Mouse (Mus musculus) telencephalon, adult 2 months (tissue): ENCODE measurements around the gene Vwa1.
"Not testable (repeated sequence)": the region's sequence is repeated elsewhere in the genome, so short reads cannot be mapped to it uniquely, and the experiment has no call there.

Experiments
- DNase-seq: peaks from one replicate; pipeline ENCODE4 v3.0.0-alpha.2; 2011; ENCODE audit warnings: low read depth, low spot score

Vwa1 gene

DNA sequence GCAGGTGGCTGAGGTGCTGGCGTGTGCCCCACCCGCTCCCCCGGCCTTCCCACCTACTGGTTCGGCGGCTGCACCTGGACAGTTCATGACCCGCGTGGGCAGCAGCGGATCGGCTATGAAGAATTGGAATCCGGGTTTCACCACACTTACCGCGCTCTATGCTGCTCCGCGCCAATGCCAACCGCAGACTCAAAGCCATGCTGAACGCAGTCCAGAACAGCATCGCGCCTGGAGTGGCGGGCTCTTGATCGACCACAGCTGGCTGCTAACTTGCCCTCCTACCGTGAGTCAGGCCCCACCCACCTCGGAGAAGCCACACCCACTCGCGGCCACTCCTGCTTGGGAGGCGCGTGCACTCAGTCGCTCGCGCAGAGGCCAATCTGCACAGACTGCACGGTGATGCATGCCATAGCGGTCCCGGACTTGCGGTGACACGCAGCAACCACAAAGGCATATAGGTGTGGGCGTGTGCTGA is at the start of gene Vwa1:
Gene Vwa1 (minus strand): TSS at position 419 of the 475 bp plus-strand sequence.
- DNase-seq: peak; percentile 84

DNA sequence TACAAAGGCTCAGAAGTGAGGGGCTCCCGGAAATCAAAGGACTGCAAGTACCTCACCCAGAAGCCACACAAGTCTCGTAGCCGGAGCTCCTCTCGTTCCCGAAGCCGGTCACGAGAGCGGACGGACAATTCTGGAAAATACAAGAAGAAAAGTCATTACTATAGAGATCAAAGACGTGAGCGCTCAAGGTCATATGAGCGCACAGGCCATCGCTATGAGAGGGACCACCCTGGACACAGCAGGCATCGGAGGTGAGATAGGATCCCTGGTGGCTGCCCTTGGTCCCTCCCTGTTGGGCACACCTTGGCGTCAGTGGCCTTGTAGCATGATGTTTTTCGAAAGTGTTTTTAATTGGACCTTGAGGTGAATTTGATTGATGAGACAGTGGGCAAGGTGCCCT is 48.9 kb upstream of the Vwa1 start:
- DNase-seq: no peak

DNA sequence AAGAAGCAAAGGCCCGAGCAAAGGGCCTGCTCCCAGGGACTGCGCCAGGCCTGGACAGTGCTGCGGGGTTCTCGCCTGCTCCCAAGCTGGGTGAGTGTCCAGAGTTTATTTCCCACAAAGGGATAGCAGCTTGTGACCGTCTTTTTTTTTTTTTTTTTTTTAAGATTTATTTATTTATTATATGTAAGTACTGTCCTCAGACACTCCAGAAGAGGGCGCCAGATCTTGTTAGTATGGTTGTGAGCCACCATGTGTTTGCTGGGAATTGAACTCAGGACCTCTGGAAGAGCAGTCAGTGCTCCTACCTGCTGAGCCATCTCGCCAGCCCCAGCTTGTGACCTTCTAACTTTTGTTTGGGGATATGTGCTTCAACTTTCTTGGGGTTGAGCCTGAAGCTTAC is 46.5 kb upstream of the Vwa1 start:
- DNase-seq: no peak

DNA sequence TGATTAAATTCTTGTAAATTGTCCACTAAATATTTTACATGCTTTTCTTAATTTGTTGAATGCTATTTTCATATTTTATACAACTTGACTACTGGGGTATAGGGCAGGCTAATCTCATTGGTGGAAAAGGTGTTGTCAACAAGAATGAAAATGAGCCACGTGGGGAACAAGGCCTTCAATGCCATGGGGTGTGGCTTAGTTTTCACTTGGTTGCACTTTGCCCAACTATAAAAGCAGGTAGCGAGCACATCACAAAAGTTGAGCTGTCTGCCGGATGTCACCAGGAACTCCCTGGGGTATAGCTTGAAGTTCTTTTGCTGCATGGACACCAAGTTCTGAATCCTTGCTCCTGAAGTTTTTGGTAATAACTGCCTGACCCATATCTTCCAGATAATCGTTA is 43.0 kb upstream of the Vwa1 start:
- no peak for DNase-seq

DNA sequence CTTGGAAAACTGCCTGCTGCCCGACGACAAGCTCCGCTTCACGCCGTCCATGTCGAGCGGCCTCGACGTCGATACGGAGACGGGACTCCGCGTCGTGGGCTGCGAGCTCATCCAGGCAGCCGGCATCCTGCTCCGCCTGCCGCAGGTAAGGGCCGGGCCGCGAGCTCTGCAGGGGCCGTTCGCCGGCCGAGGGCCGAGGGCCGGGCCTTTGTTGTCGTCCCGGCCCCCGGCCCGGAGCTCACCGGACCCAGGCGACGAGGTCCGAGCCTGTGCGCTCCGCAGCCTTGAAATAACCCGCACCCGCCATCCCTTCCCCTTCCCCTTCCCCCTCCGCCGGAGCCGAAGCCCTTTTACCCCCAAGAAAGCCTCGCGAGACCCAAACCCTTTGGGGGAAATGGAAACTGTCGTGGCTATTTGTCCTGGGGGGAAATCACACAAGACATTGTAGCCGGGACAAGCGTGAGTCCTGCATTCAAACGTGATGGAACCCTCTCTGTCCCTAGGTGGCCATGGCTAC is 38.2 kb upstream of the Vwa1 start:
- DNase-seq: no peak

DNA sequence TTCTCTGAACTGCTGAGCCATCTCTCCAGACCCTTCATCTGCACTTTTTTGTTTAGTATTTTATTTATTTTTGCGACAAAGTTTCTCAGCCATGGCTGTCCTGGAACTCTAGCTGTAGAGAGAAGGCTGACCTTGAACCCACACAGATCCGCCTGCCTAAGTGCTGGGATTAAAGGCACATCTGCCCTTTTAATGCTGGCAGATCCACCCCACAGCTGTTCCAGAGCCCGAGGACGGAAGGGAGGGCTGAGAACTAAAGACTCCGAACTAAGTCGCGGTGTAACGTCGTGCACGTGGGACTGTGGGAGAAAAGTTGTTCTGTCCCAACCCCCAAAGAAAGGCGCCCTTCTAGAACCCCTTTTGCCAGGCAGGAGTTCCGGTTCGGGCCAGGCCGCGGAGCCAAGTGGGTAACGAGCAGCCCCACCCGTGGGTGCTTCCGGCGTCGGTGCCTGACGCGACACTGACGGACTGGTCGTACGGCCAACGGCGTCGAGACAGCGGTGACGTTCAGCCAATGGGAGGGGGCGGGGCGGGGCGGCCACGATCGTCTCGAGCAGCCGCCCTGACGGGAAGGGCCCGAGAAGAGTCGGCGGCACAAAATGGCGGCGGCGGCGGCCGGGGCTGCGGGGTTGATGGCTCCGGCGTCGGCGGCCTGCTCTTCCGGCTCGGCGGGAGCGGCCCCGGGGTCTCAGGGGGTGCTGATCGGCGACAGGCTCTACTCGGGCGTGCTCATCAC is 37.6 kb upstream of the Vwa1 start, which contains the start of gene Ccnl2:
Gene Ccnl2 (plus strand): TSS at position 561 of the 736 bp plus-strand sequence.
- peak; percentile 93 for DNase-seq

DNA sequence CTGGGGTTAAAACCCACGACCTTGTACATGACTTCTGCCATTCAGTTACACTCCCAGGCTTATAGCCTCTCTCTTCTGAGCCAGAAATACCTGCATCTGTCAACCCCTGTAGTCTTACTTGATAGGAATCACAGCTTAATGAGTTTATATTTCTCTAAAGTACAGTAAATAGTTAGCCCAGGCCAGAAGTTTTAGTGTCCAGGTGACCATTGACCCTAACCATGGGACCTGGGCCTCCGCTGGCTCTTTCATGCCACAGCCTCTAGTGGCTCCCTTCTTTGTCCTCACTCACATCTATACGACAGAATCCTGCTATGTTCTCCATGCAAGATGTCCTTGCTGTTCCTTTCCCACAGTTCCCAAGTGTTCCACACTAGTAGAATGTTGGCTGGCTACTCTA is 33.3 kb upstream of the Vwa1 start:
- no peak for DNase-seq

DNA sequence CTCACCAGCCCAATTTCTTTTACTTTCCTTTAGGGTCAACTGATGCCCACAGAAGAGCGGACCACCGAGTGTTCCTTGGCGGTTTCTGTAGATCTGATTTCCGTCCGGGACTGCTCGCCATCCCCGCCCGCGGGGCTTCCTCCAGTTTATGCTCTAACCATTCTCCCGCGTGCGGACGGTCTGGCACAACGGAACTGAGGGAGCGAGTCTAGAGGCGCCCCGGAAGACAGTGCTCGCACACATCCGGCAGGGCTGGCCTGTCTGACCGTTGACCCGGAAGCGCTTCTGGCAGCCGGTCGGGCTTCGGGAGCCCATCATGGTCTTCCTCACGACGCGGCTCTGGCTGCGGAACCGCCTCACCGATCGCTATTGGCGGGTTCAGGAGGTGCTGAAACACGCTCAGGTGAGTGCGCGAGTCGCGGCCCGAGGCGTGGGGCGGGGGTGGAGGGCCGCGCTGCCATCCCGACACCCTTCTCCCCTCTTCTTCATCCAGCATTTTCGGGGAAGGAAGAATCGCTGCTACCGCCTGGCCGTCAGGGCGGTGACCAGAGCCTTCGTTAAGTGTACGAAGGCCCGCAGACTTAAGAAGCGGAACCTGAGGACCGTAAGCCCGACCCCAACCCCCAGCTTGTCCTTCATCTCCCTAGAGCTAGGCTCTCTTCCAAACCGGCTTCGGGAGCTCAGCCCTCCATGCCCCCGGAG is 29.0 kb upstream of the Vwa1 start:
- DNase-seq: peak; percentile 85

DNA sequence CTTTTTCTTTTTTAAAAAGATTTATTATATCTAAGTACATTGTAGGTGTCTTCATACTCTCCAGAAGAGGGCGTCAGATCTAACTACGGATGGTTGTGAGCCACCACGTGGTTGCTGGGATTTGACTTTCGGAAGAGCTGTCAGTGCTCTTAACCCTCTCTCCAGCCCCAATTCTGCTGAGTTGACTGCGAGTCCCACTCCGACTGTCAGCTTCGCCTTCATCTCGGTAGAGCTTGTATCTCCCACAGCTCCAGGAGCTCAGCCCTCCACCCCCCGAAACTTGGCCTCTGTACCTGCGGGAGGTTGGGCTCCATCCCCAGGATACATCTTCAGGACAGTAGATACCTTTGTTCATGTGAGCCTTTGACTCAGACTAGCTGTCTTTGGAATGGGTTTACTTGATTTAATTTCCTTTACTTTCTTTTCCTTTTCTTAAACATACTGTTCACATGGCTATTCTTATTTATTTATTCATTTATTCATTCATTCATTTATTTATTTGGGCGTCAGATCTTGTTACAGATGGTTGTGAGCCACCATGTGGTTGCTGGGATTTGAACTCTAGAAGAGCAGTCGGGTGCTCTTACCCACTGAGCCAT is 28.3 kb upstream of the Vwa1 start, which contains the start of gene Mrpl20:
Gene Mrpl20 (plus strand): TSS at position 138 of the 599 bp plus-strand sequence.
- no peak for DNase-seq

DNA sequence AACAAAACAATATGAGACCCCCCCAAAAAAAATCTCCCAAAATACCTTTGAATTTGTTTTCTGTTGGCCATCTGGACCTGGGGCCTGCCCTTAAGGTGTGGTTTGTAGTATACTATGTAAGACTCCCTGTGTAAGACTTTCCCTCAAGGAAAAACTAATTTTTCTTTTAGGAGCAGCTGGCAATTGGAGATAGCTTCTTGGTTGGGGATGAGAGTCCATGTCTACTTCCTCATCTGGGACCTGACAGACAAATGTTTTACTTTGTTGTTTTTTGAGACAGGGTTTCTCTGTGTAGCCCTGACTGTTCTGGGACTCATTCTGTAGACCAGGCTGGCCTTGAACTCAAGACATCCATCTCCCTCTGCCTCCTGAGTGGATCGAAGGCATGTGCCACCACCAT is 27.6 kb upstream of the Vwa1 start:
- no peak for DNase-seq

DNA sequence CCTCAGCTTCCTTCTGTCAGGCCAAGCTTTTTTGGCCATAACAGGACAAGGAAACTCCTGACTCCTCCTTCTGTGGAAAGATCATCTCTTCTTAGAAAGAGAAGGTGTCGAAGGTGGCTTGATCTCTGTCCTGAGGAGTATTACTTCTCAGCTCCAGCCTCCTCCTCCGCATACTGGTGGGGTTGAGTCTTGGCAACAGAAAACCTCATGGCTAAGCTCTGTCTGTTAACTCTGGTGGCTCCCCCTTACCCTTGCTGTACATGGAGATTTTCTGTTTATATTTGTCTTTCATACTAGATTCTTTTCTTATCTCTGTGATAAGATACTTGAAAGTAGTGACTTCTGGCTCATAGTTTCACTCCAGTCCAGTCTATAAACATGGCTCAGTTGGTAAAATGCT is 19.2 kb upstream of the Vwa1 start:
- no peak for DNase-seq

DNA sequence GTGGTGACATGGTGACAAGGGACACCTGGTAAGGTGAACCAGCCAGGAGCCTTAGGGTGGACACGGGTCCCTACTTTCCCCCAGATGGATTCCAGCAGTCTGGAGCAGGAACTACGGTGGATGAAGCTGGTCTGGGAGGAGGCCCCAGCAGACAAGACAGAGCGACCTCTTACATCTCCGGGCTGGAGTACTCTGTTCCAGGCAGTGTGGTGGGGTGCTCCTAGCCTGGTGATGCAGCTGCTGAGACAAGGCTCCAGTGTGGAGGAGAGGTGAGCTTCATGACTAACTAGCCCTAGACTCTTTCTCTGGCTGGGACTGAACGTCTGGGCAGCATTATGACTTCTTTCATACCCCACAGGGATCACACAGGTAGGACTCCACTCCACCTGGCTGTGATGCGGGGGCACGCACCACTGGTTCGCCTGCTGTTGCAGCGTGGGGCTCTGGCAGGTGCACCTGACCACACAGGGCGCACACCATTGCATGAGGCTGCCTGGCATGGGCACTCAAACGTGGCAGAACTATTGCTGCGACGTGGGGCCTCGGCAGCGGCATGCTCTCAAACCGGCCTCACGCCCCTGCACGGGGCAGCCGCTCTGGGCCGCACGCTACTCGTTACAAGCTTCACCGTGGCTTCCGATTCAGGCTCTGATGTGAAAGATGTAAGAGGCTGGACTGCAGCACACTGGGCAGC is 16.9 kb upstream of the Vwa1 start:
- no peak for DNase-seq

DNA sequence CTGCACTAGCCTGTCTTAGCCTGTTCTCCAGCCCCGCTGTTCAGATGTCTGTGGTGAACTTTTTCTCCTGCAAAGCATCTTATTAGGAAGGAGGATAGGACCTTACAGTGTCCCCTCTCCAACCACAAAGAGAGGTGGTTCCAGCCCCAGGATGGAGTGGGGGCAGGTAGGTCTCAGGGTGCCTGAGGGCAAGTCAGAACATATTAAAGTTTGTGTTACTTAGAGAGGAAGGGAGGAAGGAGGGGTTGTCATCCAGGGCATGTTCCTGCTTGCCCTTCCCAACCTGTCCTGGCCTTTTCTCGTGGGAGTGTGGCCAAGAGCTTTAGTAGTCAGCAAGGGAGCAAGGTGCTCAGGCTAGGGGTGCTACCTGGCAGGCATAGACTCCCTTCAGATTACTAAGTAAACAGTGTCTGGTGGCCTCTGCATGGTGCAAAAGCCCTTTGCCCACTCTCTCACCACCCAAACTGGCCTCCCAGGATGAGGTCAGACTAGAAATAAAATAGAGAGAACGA is 16.2 kb upstream of the Vwa1 start:
- no peak for DNase-seq

DNA sequence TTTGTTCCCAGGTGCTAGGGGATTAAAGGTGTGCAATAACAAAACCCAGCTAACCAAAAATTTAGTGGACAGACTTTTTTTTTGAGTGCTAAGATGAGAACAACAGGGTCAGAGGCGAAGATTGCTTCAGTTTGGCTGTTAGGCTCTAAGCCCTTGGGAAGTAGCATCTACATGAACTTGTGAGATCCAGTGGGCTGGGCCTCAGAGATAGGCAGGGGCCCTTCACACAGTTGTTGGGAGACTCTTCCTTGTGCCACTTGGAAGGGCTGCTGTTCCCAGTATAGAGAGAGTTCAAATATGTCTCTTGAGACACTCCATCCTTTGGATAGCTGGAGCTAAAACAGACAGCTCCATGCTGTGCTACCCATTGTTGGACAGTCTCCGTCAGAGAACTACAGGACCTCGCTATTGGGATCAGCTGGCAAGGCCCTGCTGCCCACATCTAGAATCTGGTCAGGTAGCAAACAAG is 15.6 kb upstream of the Vwa1 start, which contains the start of gene Ankrd65:
Gene Ankrd65 (plus strand): TSS at position 419 of the 469 bp plus-strand sequence.
- no peak for DNase-seq

DNA sequence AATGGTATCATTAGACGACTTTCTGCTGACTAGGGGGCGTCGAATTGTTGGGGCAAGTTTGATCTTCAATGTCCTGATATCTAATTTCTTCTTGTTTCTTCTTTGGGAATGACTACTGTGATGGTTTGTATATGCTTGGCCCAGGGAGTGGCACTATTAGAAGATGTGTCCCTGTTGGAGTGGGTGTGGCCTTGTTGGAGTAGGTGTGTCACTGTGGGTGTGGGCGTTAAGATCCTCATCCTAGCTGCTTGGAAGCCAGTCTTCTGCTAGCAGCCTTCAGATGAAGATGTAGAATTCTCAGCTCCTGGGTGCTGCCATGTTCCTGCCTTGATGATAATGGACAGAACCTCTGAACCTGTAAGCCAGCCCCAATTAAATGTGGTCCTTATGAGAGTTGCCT is 14.3 kb upstream of the Vwa1 start:
- DNase-seq: not testable (repeated sequence)

DNA sequence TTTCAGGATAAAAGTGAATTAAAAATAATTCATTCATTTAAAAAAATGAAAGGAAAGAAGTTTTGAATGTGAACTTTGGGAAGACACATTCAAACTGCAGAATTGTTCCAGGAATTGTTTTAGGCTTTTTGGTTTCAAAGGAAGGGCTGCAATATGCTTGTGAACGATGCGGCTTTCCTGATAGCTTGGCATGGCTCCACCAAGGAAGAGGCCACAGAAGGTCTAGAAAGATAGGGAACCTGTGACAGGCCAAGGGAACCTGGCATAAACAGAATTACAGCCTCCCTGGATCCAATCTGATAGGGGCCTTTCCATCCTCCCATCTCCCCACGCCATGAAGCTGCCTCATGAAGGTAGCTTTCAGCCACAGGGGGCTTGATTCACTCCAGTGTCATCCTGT is 13.8 kb upstream of the Vwa1 start:
- no peak for DNase-seq

DNA sequence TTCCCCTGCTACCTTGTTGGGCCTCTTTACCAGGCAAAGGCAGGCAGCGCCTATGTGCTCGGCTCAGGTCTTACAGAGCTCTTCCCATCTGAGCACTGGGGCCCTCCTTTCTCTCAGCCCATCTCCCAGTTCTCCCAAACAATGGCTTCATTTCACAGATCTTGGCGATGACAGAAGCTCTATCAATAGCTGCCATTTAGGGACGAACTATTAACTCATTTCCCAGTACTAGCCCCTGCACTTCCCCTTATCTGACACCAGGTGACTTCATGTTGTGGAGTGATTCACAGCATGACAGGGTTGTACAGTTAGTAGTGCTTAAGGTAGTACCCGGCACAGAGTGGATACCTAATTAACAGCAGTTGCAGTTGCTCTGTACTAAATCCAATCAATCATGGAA is 11.3 kb upstream of the Vwa1 start, which contains the start of gene Tmem88b:
Gene Tmem88b (minus strand): TSS at position 56 of the 400 bp plus-strand sequence.
- peak; percentile 54 for DNase-seq

DNA sequence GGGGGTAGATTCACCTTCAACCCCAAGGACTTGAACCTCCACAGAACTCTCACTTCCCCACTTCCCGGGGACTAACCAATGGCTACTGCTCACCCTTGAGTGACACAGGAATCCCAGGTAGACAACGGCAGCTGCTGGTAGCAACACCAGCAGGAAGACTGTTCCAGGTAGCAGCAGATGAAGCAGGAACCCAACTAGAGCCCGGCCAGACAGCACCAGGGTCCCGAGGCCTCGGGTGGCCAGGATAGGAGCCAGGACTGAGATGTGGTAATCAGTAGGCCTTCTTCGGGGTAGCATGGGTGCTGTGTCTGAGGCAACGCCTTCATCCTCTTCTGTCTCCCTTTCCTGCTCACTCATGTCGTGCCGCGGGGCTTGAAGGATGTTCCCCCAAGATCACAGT is 10.7 kb upstream of the Vwa1 start:
- DNase-seq: no peak

DNA sequence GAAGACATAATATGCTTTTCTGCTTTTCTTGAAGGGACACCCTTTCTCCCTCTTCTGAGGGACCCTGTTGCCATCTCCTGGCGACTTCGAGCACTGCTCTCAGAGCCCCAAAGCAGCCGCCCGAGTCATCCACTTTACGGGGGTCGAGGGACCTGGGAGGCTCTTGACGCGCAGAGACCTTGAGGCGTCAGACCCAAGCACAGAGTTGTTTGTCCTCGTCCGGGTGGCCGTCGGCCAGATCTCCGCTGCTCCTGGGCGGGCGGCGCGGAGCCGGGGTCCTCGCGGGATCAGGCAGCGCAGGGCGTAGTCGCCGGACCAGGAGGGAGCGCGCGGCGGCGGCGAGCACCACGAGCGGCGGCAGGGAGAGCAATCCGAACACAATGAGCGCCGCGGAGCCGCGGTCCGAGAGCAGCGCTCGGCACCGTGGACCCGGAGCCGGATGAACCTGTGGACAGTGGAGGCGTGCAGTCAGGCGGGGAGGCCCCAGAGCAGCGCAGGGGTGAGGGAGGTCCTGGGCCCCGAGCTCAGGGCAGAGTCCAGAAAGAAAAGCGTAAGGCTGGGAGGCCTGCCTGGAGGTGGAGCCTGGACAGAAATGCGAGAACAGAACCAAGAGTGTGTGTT is 9.7 kb upstream of the Vwa1 start:
- DNase-seq: peak; percentile 51

DNA sequence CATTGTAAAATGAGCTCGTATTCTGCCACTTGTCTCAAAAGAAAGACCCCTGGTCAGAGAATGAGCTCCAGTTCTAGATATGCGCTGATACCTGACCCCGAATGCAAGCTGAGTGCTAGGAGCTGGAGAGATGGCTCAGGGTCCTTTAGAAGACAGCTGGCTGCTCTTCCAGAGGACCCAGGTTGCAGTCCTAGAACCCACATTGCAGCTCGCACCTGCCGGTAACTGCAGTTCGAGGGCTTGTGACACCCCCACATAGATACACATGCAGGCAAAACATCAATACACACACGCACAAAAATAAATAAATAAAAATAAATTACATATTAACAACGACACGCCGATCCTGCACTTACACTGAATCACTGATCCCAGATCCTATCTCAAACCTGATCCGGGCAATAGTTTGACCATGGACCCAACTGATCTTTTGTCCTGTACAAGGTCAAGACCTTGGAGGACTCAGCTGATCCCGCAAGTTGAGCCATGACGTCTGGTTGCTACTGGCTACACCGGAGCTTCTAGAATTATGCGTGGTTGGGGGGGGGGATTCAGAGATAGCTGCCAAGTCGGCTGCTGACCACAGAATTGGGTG is 9.1 kb upstream of the Vwa1 start:
- no peak for DNase-seq
